Mouse (Mus musculus) forebrain, embryonic 11.5 days (tissue): ENCODE measurements around the gene Uri1. TPM values are rescaled to one million over a fixed set of nuclear protein-coding genes. Genes with fewer than 3 reads are reported as not detected.

Experiments
- ATAC-seq: fragments of 200-750 bp; cut with Nextera tagmentation; replicated peaks from 2 replicates; pipeline ENCODE4 v1.8.0; 2017; ENCODE audit warnings: moderate TSS enrichment; ENCODE audit not compliant: low FRiP score
- DNase-seq: peaks from one replicate; pipeline ENCODE4 v3.0.0-alpha.2; 2017; ENCODE audit warnings: low spot score
- H3K27ac ChIP-seq: fragments of 300-500 bp; sonication (generic); 2 replicates; pipeline ENCODE4 v1.5.1; 2014; ENCODE audit warnings: low read depth, low read length
- H3K27me3 ChIP-seq: fragments of 300-500 bp; sonication (generic); 2 replicates; pipeline ENCODE4 v1.6.1; 2014; ENCODE audit warnings: mild to moderate bottlenecking, low read length, mixed read lengths; ENCODE audit not compliant: control insufficient read depth, insufficient read depth
- H3K36me3 ChIP-seq: fragments of 300-500 bp; sonication (generic); 2 replicates; pipeline ENCODE4 v1.6.1; 2014; ENCODE audit warnings: mild to moderate bottlenecking, low read length, moderate library complexity, mixed read lengths; ENCODE audit not compliant: control insufficient read depth, insufficient read depth
- H3K4me1 ChIP-seq: fragments of 300-500 bp; sonication (generic); replicated peaks from 2 replicates; pipeline ENCODE4 v1.6.1; 2014; ENCODE audit warnings: low read length, mixed read lengths; ENCODE audit not compliant: control insufficient read depth, insufficient read depth
- H3K4me2 ChIP-seq: fragments of 300-500 bp; sonication (generic); 2 replicates; pipeline ENCODE4 v1.6.1; 2014; ENCODE audit warnings: low read depth, mild to moderate bottlenecking, low read length, moderate library complexity, mixed read lengths; ENCODE audit not compliant: severe bottlenecking
- H3K4me3 ChIP-seq: fragments of 300-500 bp; sonication (generic); 2 replicates; pipeline ENCODE4 v1.5.1; 2014; ENCODE audit warnings: low read depth, low read length
- H3K9ac ChIP-seq: fragments of 300-500 bp; sonication (generic); 2 replicates; pipeline ENCODE4 v1.6.1; 2014; ENCODE audit warnings: low read length
- H3K9me3 ChIP-seq: fragments of 300-500 bp; sonication (generic); 2 replicates; pipeline ENCODE4 v1.6.1; 2016; ENCODE audit warnings: low read length, mixed read lengths; ENCODE audit not compliant: control insufficient read depth
- WGBS: fragments of 180-500 bp; shearing (Covaris S2); extraction: QIAGEN DNeasy Blood & Tissue Kit; methylation state at CpG from one replicate; pipeline ENCODE4 v1.1.7; 2014; 5-methylcytosine and 5-hydroxymethylcytosine counted together
- polyA plus RNA-seq: library from polyadenylated mRNA; unstranded; fragments of >200 nt; fragmentation: Nextera tagmentation; extraction: Ambion mirVana; gene quantifications from 2 replicates; pipeline ENCODE4 v1.2.1, GENCODE M21; 2014

The Uri1 gene
- 50.5 and 51.4 TPM in 2 replicates for polyA plus RNA-seq

DNA sequence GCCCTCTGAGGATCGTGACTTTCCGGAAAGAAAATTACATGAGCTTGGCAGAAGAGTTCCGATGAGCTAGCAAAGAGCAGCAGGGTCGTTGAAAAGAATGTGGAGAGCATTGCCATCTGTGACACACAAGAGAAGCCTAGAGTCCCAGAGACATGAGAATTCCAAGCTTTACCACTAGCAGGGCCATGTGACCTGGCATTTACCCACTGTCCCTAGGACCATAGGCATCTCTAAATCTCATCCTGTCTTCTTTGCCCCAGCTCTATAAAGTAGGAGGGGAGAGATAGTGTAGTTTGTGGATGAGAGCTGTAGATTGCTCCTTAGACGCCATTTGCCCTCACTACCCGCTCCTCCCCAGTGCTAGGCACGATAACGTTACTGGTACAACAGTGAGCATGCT lies at the start of gene Uri1:
TSS of gene Uri1 (minus strand) at position 101 of the 400 bp plus-strand sequence.
- no peak within 1 kb of the TSS for H3K27ac ChIP-seq
- no peak within 1 kb of the TSS for H3K4me3 ChIP-seq
- H3K4me2 ChIP-seq = no peak within 1 kb of the TSS
- no peaks in the 10 kb centered on the region for H3K4me1 ChIP-seq
- no peaks in the 10 kb centered on the region for H3K9me3 ChIP-seq
- H3K36me3 ChIP-seq = no peaks in the 10 kb centered on the region
- DNase-seq (no peak), ATAC-seq (no peak)
- H3K27me3 ChIP-seq = no peaks in the 10 kb centered on the region
- WGBS = 94% methylated on average over 8 of the region's 8 CpGs
- H3K9ac ChIP-seq = no peak within 1 kb of the TSS

DNA sequence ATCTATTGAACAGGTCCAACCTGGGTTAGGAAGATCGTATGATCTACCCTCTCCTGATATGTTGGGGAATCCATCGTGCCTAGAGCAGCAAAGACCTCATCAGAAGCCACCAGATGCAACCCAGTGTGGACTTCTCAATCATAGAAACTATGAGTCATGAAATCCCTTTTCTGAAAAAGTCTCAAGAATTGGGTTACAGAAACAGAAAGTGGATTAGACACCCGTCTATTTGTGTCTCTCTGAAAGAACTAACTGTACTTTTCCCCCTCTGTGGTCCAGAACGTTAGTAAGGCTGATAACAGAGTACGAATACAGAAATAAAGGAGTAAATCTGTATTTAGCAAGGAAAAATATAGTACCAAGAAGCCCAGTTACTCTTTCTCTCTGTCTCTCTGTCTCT lies 47.7 kb upstream of the Uri1 start:
- Histone ChIP-seq H3K27ac (no peak overlapping the region), H3K4me1 (peaks cover 6% of the 10 kb centered on the region; the same call in 1 of the 2 replicates), H3K36me3 (no peaks in the 10 kb centered on the region), H3K27me3 (peaks cover 4% of the 10 kb centered on the region; the same call in 1 of the 2 replicates), H3K9me3 (no peaks in the 10 kb centered on the region), H3K4me3 (no peak overlapping the region), H3K9ac (no peak overlapping the region), H3K4me2 (no peak overlapping the region)
- DNase-seq = no peak
- WGBS = 82% methylated on average over 5 of the region's 5 CpGs
- no peak for ATAC-seq

- Histone ChIP-seq H3K36me3 (no peaks in the 10 kb centered on the region), H3K27ac (no peak overlapping the region), H3K9ac (no peak overlapping the region), H3K4me1 (peaks cover 6% of the 10 kb centered on the region; the same call in 1 of the 2 replicates), H3K27me3 (peaks cover 4% of the 10 kb centered on the region; the same call in 1 of the 2 replicates), H3K9me3 (no peaks in the 10 kb centered on the region), H3K4me2 (no peak overlapping the region), H3K4me3 (no peak overlapping the region)
- ATAC-seq (no peak), DNase-seq (no peak)
- WGBS = 40% methylated on average over 2 of the region's 2 CpGs
Observed at GRCm38 (mm10) chr7:38070663-38071062, 47.3 kb upstream of the Uri1 start.

- H3K27me3 ChIP-seq = no peaks in the 10 kb centered on the region
- WGBS = 50% methylated on average over 4 of the region's 4 CpGs
- H3K4me3 ChIP-seq = no peak overlapping the region
- no peak for DNase-seq
- H3K9me3 ChIP-seq = no peaks in the 10 kb centered on the region
- H3K9ac ChIP-seq = no peak overlapping the region
- ATAC-seq = no peak
- H3K27ac ChIP-seq = no peak overlapping the region
- H3K36me3 ChIP-seq = no peaks in the 10 kb centered on the region
- H3K4me1 ChIP-seq = 0 out of 2 replicates have a peak, but pooled peaks cover 1% of the 10 kb centered on the region
- no peak overlapping the region for H3K4me2 ChIP-seq
Observed at GRCm38 (mm10) chr7:38064431-38064830, 41.1 kb upstream of the Uri1 start.

- H3K9ac ChIP-seq = peak overlapping the region; percentile 64
- ATAC-seq (peak; percentile 88), DNase-seq (peak; percentile 95)
- no peaks in the 10 kb centered on the region for H3K9me3 ChIP-seq
- H3K36me3 ChIP-seq = no peaks in the 10 kb centered on the region
- H3K27me3 ChIP-seq = no peaks in the 10 kb centered on the region
- H3K4me3 ChIP-seq = peak overlapping the region; percentile 46
- no peak overlapping the region for H3K27ac ChIP-seq
- peak overlapping the region; percentile 84 for H3K4me2 ChIP-seq
- H3K4me1 ChIP-seq = 0 out of 2 replicates have a peak, but pooled peaks cover 1% of the 10 kb centered on the region
- 2% methylated on average over 56 of the region's 57 CpGs for WGBS
Observed at GRCm38 (mm10) chr7:38061060-38061970, 38.0 kb upstream of the Uri1 start.

- Histone ChIP-seq H3K9ac (no peak overlapping the region), H3K27me3 (no peaks in the 10 kb centered on the region), H3K4me2 (no peak overlapping the region), H3K27ac (no peak overlapping the region), H3K4me1 (0 out of 2 replicates have a peak, but pooled peaks cover 1% of the 10 kb centered on the region), H3K9me3 (no peaks in the 10 kb centered on the region), H3K36me3 (no peaks in the 10 kb centered on the region), H3K4me3 (no peak overlapping the region)
- no peak for ATAC-seq
- 70% methylated on average over 8 of the region's 8 CpGs for WGBS
- no peak for DNase-seq
Observed at GRCm38 (mm10) chr7:38059636-38060330, 36.4 kb upstream of the Uri1 start.

GRCm38 (mm10) chr7:38059096-38059495 lies 35.7 kb upstream of the Uri1 start:
- H3K27me3 ChIP-seq = no peaks in the 10 kb centered on the region
- H3K27ac ChIP-seq = no peak overlapping the region
- WGBS = 73% methylated on average over 7 of the region's 7 CpGs
- no peak overlapping the region for H3K4me2 ChIP-seq
- no peaks in the 10 kb centered on the region for H3K36me3 ChIP-seq
- H3K9ac ChIP-seq = no peak overlapping the region
- no peak overlapping the region for H3K4me3 ChIP-seq
- 0 out of 2 replicates have a peak, but pooled peaks cover 1% of the 10 kb centered on the region for H3K4me1 ChIP-seq
- H3K9me3 ChIP-seq = no peaks in the 10 kb centered on the region
- no peak for ATAC-seq
- no peak for DNase-seq

DNA sequence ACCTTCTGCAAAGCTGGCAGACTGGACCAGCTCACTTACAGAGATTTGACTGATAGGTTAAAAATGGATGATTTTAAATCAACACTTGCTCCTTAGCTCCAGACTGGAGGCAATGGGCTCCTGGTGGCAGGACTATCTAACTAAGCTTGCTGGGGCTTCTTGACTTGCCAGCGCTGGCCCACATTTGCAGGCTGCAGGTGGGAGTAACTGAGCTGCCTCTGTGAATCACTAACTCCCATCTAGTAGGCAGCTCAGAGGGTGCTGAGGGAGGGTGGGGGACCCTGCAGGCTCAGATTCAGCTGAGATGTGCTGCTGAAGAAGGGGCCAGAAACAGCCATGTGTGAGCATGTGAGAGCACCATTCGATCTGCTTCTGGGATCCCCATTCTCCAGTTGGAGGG lies 32.6 kb upstream of the Uri1 start:
- Histone ChIP-seq H3K9ac (no peak overlapping the region), H3K27me3 (no peaks in the 10 kb centered on the region), H3K4me3 (no peak overlapping the region), H3K9me3 (no peaks in the 10 kb centered on the region), H3K4me1 (no peaks in the 10 kb centered on the region), H3K36me3 (no peaks in the 10 kb centered on the region), H3K4me2 (no peak overlapping the region), H3K27ac (no peak overlapping the region)
- 88% methylated on average over 2 of the region's 2 CpGs for WGBS
- DNase-seq = no peak
- ATAC-seq = no peak
